Mouse (Mus musculus): ENCODE measurements around the gene Ppme1.

DNA sequence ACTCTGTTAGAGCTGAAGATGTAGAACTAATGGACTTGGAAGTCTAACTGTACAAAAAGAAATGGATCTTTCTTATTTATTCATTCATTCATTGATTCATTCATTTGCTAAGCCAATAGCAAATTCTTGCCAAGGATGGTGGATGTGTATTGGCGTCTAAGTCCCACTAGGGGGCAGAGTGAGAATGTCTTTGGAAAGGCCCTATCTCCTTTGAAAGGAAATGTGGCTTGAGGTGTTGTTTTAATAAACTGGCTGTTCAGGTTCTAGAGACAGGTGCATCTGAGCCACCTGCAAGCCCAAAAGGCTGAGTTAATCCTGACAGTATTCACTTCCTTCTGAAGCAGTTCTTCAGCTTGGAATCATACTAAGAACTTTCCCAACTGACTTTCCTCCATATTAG lies 92.3 kb downstream of the Ppme1 start:
- TF ChIP-seq CTCF (conservative IDR thresholded peaks at IDR 0.05; ENCODE audit: low read length) (peak; percentile 92), NANOG (IDR thresholded peaks at IDR 0.05; ENCODE audit: borderline replicate concordance, low read length) (no peak), POU5F1 (IDR thresholded peaks at IDR 0.05; ENCODE audit: borderline replicate concordance, low read length) (no peak)
